Mouse (Mus musculus): ENCODE measurements around the gene Lrrk1.

DNA sequence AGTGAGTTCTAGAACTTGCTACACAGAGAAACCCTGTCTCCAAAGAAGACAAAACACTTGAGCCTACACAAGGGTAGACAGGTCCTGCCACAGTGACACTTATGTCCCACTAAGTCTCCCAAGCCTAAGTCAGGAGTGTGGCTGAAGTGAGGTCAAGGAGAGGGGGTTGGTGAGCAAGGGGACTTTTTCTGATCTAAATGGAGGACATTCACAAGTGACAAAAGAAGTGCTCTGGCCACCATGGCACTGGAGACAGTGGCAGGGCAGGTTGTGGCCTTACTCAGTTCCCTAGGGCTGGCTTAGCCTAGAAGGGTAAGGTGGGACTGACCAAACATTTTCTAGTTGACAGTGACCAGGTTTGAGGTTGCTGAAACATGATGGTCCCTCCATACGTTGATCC is 172.2 kb downstream of the Lrrk1 start:
- no peak for TF ChIP-seq CTCF (IDR thresholded peaks at IDR 0.05; ENCODE audit: low read depth, low read length)
- no peak for TF ChIP-seq GATA1 (IDR thresholded peaks at IDR 0.05; ENCODE audit: borderline replicate concordance, low read length)
- TF ChIP-seq GATA2 (IDR thresholded peaks at IDR 0.05; ENCODE audit: borderline replicate concordance, low read depth, low read length) = no peak
- no peak for TF ChIP-seq POLR2AphosphoS5 (IDR thresholded peaks at IDR 0.05; ENCODE audit: insufficient replicate concordance, low read depth, low read length)
- TF ChIP-seq TAL1 (conservative IDR thresholded peaks at IDR 0.05; ENCODE audit: low read depth, low read length) = no peak

Data from G1E (cell line).